Mouse (Mus musculus): ENCODE measurements at regions not wholly inside any gene's neighbourhood (a gene's known extent, or its start where the extent isn't known, plus 50 kb on each side); places are given as distances from the start of the nearest gene placed in this dataset.

DNA sequence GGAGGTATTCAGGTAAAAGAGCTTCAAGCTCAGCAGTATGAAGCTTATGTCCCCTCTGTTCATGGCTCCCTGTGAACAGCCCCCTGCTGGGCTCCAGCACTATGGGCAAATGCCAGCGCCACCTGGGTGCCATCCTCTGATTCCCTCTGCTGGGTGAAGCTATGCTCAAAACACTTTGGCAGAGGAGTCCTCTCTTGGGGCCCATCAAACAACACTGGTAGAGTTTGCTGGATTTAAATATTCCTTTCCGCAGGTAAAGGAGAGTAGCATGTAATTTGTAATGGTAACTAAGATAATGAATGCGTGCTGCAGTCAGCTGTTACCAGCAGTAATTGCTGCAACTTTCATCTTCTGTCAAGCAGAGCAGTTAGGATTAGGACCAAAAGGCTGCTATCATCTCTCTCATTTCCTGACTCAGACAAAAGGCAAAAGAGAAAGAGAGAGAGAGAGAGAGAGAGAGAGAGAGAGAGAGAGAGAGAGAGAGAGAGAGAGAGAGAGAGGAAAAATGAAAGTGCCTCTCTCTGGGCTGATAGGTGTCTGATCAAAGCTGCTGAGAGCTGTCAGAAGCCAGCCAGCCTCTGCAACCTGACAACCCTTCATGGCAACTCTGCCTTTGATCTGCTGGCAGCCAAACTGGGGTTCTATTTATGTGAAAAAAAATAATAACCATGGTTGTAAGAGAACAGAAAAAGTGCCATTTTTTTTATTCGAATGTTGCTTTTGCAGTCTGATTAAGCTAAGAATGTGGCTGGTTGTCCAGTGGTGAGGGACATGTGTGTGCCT lies 416.2 kb downstream of the Dcdc2c start:
- Histone ChIP-seq H3K4me3 (ENCODE audit: insufficient read depth, low read depth, low read length) (no peak overlapping the region), H3K4me1 (ENCODE audit: control insufficient read depth, insufficient read depth, low read length) (no peaks in the 10 kb centered on the region), H3K27ac (ENCODE audit: insufficient read depth, low read depth, low read length) (no peak overlapping the region)
- WGBS, result 79% methylated on average over 4 of the region's 4 CpGs
- TF ChIP-seq CTCF (IDR thresholded peaks at IDR 0.05; ENCODE audit: insufficient read depth, low read depth, low read length), result no peak
- TF ChIP-seq POLR2A (IDR thresholded peaks at IDR 0.05; ENCODE audit: insufficient read depth, low read depth, low read length), result no peak

DNA sequence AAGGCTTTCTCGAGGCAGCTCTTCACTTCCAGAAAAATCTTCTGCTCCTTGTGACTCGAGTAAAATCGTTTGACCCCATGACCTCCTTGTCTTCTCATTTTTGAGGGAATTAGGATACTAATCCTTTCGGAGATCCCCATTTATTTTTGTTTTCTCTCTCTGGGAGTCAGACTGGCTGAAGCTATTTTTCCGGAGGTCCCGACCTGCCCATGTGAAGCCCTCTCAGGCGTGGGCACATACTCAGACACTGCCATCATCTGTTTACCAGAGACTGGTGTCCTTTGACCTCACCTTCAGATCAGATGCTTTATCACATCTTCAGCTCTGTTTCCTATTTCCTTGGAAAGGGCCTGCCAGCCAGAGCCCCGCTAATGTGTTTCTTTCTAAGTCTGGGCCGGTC lies 429.4 kb downstream of the Dcdc2c start:
- Histone ChIP-seq H3K4me1 (ENCODE audit: control insufficient read depth, insufficient read depth, low read length) (no peaks in the 10 kb centered on the region), H3K4me3 (ENCODE audit: insufficient read depth, low read depth, low read length) (no peak overlapping the region), H3K27ac (ENCODE audit: insufficient read depth, low read depth, low read length) (no peak overlapping the region)
- TF ChIP-seq POLR2A (IDR thresholded peaks at IDR 0.05; ENCODE audit: insufficient read depth, low read depth, low read length), result no peak
- 77% methylated on average over 9 of the region's 9 CpGs for WGBS

GRCm38 (mm10) chr12:28120106-28120505 lies 432.1 kb downstream of the Dcdc2c start:
- Histone ChIP-seq H3K27ac (ENCODE audit: insufficient read depth, low read depth, low read length) (no peak overlapping the region), H3K4me3 (ENCODE audit: insufficient read depth, low read depth, low read length) (no peak overlapping the region), H3K4me1 (ENCODE audit: control insufficient read depth, insufficient read depth, low read length) (no peaks in the 10 kb centered on the region)
- TF ChIP-seq POLR2A (IDR thresholded peaks at IDR 0.05; ENCODE audit: insufficient read depth, low read depth, low read length) (no peak), CTCF (IDR thresholded peaks at IDR 0.05; ENCODE audit: insufficient read depth, low read depth, low read length) (no peak)
- 71% methylated on average over 3 of the region's 3 CpGs for WGBS

GRCm38 (mm10) chr12:28090673-28091072 lies 461.5 kb downstream of the Dcdc2c start:
- peak overlapping the region; percentile 67; the same call in 1 of the 2 replicates for H3K27ac ChIP-seq (ENCODE audit: insufficient read depth, low read depth, low read length)
- H3K4me1 ChIP-seq (ENCODE audit: control insufficient read depth, insufficient read depth, low read length), result peaks cover 3% of the 10 kb centered on the region
- no peak for TF ChIP-seq CTCF (IDR thresholded peaks at IDR 0.05; ENCODE audit: insufficient read depth, low read depth, low read length)
- TF ChIP-seq POLR2A (IDR thresholded peaks at IDR 0.05; ENCODE audit: insufficient read depth, low read depth, low read length), result no peak
- H3K4me3 ChIP-seq (ENCODE audit: insufficient read depth, low read depth, low read length), result no peak overlapping the region
- 91% methylated on average over 6 of the region's 6 CpGs for WGBS

GRCm38 (mm10) chr12:28085460-28085859 lies 466.7 kb downstream of the Dcdc2c start:
- H3K4me1 ChIP-seq (ENCODE audit: control insufficient read depth, insufficient read depth, low read length), result peaks cover 5% of the 10 kb centered on the region
- peak overlapping the region; percentile 64 for H3K27ac ChIP-seq (ENCODE audit: insufficient read depth, low read depth, low read length)
- TF ChIP-seq POLR2A (IDR thresholded peaks at IDR 0.05; ENCODE audit: insufficient read depth, low read depth, low read length) (no peak), CTCF (IDR thresholded peaks at IDR 0.05; ENCODE audit: insufficient read depth, low read depth, low read length) (no peak)
- WGBS, result 16% methylated on average over 4 of the region's 4 CpGs
- H3K4me3 ChIP-seq (ENCODE audit: insufficient read depth, low read depth, low read length), result no peak overlapping the region

GRCm38 (mm10) chr12:28076606-28077005 lies 475.6 kb downstream of the Dcdc2c start:
- H3K27ac ChIP-seq (ENCODE audit: insufficient read depth, low read depth, low read length), result no peak overlapping the region
- 77% methylated on average over 3 of the region's 3 CpGs for WGBS
- no peak for TF ChIP-seq CTCF (IDR thresholded peaks at IDR 0.05; ENCODE audit: insufficient read depth, low read depth, low read length)
- TF ChIP-seq POLR2A (IDR thresholded peaks at IDR 0.05; ENCODE audit: insufficient read depth, low read depth, low read length), result no peak
- H3K4me1 ChIP-seq (ENCODE audit: control insufficient read depth, insufficient read depth, low read length), result no peaks in the 10 kb centered on the region
- H3K4me3 ChIP-seq (ENCODE audit: insufficient read depth, low read depth, low read length), result no peak overlapping the region

GRCm38 (mm10) chr12:28068584-28068983 lies 483.6 kb downstream of the Dcdc2c start:
- 71% methylated on average over 2 of the region's 2 CpGs for WGBS
- Histone ChIP-seq H3K4me1 (ENCODE audit: control insufficient read depth, insufficient read depth, low read length) (no peaks in the 10 kb centered on the region), H3K4me3 (ENCODE audit: insufficient read depth, low read depth, low read length) (no peak overlapping the region), H3K27ac (ENCODE audit: insufficient read depth, low read depth, low read length) (no peak overlapping the region)
- TF ChIP-seq CTCF (IDR thresholded peaks at IDR 0.05; ENCODE audit: insufficient read depth, low read depth, low read length), result no peak
- TF ChIP-seq POLR2A (IDR thresholded peaks at IDR 0.05; ENCODE audit: insufficient read depth, low read depth, low read length), result no peak

- TF ChIP-seq POLR2A (IDR thresholded peaks at IDR 0.05; ENCODE audit: insufficient read depth, low read depth, low read length) (no peak), CTCF (IDR thresholded peaks at IDR 0.05; ENCODE audit: insufficient read depth, low read depth, low read length) (no peak)
- no peak overlapping the region for H3K27ac ChIP-seq (ENCODE audit: insufficient read depth, low read depth, low read length)
- no peak overlapping the region for H3K4me3 ChIP-seq (ENCODE audit: insufficient read depth, low read depth, low read length)
- no peaks in the 10 kb centered on the region for H3K4me1 ChIP-seq (ENCODE audit: control insufficient read depth, insufficient read depth, low read length)
- 89% methylated on average over 6 of the region's 6 CpGs for WGBS
Observed at GRCm38 (mm10) chr12:28060281-28060680, 491.9 kb downstream of the Dcdc2c start.

DNA sequence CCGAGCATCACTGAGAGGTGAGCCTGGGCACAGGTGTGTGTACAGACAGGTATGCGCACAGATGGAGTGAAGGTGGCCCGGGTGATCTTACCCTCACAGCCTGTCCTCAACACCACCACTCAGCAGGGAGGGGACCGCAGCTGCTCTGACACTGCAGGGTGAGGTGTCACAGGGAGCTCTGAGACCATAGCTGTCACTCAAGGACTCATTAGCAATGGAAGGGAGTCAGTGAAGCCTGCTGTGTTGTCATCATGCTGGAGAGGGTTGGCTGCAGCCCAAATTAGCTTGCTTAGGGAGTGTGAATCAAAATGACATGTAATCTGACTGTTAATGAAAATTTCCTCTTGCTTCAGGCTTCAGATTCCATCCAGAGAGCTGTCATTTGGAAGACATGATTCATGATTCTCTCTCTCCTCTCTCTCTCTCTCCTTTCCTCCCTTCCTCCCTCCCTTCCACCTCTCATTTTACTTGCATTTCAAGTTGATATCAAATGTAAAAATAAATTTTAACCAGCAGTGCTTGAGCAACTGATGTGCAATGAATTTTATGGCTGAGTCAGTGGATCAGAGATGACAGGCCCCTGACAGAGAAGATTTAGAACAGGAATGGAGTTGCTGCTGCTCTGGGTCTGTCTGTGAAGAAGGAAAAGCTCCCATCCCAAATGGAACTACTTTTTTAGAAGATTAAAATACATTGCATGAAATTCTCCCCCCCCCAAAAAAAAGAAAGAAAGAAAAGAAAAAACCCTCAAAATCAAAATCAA lies 496.5 kb downstream of the Dcdc2c start:
- no peak for TF ChIP-seq CTCF (IDR thresholded peaks at IDR 0.05; ENCODE audit: insufficient read depth, low read depth, low read length)
- TF ChIP-seq POLR2A (IDR thresholded peaks at IDR 0.05; ENCODE audit: insufficient read depth, low read depth, low read length), result no peak
- no peaks in the 10 kb centered on the region for H3K4me1 ChIP-seq (ENCODE audit: control insufficient read depth, insufficient read depth, low read length)
- 64% methylated on average over 4 of the region's 4 CpGs for WGBS
- no peak overlapping the region for H3K27ac ChIP-seq (ENCODE audit: insufficient read depth, low read depth, low read length)
- no peak overlapping the region for H3K4me3 ChIP-seq (ENCODE audit: insufficient read depth, low read depth, low read length)

Data from olfactory bulb, adult 2 months (tissue).